Mouse (Mus musculus): ENCODE results near the gene Olfr1505.

Olfr1505 gene

DNA sequence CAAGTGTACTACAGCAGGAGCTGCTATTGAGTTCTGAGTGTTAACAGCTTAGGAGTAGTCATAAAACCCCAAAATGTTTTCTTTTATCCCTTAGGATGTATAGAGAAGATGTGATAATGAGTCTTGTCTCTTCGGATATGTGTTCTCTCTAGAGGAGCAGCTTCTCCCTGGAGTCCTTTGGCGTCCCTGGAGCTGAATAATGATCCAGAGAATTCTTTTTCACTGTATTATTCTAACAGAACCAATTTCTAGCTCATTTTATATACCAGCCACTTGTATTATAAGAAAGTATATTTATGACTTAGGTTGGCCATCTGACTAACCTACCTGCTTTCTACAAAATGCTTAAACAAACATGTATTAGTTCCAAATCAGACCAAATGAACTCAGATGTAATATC lies at the start of gene Olfr1505:
TSS of gene Olfr1505 (plus strand) at position 301 of the 400 bp plus-strand sequence.
- DNase-seq: no peak

DNA sequence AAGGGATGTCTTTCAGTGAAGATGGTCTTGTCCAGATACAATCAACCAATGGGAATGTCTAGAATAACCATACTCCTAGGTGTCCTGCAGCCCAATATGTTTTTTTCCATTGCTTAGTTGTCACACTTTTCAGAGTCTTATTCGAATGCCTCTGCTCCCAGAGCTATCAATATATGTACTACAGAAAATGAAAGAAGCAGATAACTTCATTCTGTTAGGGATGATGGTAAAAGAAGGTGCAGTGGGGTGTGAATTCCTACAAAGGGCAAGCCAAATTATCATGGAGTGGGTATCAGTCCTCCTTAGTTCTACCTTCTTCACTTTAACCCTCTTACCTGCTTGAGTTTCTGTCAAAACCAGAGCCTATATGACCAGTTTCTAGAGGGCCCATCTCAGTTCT lies 15.5 kb upstream of the Olfr1505 start, which contains the start of gene Olfr1504:
TSS of gene Olfr1504 (minus strand) at position 101 of the 400 bp plus-strand sequence.
- no peak for DNase-seq

Measured in lung, postnatal 10 days (tissue).